Mouse (Mus musculus): Measurements from ENCODE around the gene Sox15. TPM values are rescaled to one million over a fixed set of nuclear protein-coding genes. Genes with fewer than 3 reads are reported as not detected.

Gene Sox15
- polyA plus RNA-seq, 1 experiment from 2014 or later: not detected

GRCm38 (mm10) chr11:69645860-69646259, 9.3 kb upstream of the Sox15 start:
- H3K4me2 ChIP-seq: no peak overlapping the region
- no peaks in the 10 kb centered on the region for H3K27me3 ChIP-seq

GRCm38 (mm10) chr11:69653399-69653798, 1.7 kb upstream of the Sox15 start:
- no peak for ATAC-seq (replicated peaks; ENCODE audit: insufficient number of reproducible peaks, insufficient read depth, low FRiP score, low read depth)
- H3K36me3 ChIP-seq: peaks cover 76% of the 10 kb centered on the region
- no peak overlapping the region for H3K9ac ChIP-seq
- no peak overlapping the region for H3K4me3 ChIP-seq
- H3K4me2 ChIP-seq: no peak overlapping the region
- peaks cover 19% of the 10 kb centered on the region for H3K4me1 ChIP-seq (replicated peaks)
- H3K27me3 ChIP-seq: no peaks in the 10 kb centered on the region
- H3K9me3 ChIP-seq (replicated peaks): no peaks in the 10 kb centered on the region
- no peak overlapping the region for H3K27ac ChIP-seq
- 54% methylated on average over 5 of the region's 5 CpGs for WGBS

More at GRCm38 (mm10) chr11:69645860-69646259, 9.3 kb upstream of the Sox15 start:
- Histone ChIP-seq H3K4me1 (replicated peaks) (no peaks in the 10 kb centered on the region), H3K9ac (no peak overlapping the region), H3K36me3 (peaks cover 92% of the 10 kb centered on the region), H3K27ac (no peak overlapping the region), H3K4me3 (no peak overlapping the region), H3K9me3 (replicated peaks) (no peaks in the 10 kb centered on the region)
- 83% methylated on average over 5 of the region's 5 CpGs for WGBS
- no peak for ATAC-seq (replicated peaks; ENCODE audit: insufficient number of reproducible peaks, insufficient read depth, low FRiP score, low read depth)

- Histone ChIP-seq H3K9me3 (replicated peaks) (no peaks in the 10 kb centered on the region), H3K36me3 (peaks cover 74% of the 10 kb centered on the region), H3K4me1 (replicated peaks) (peaks cover 19% of the 10 kb centered on the region), H3K4me2 (no peak overlapping the region), H3K27me3 (no peaks in the 10 kb centered on the region), H3K27ac (peak overlapping the region; percentile 24; the same call in 1 of the 2 replicates), H3K4me3 (no peak overlapping the region), H3K9ac (no peak overlapping the region)
- ATAC-seq (replicated peaks; ENCODE audit: insufficient number of reproducible peaks, insufficient read depth, low FRiP score, low read depth): no peak
- 50% methylated on average over 9 of the region's 9 CpGs for WGBS
These were observed 354 bp upstream of the Sox15 start for GRCm38 (mm10) chr11:69654760-69655159.

GRCm38 (mm10) chr11:69656065-69656455, 946 bp downstream of the Sox15 start:
- Histone ChIP-seq H3K9me3 (replicated peaks) (no peaks in the 10 kb centered on the region), H3K36me3 (peaks cover 68% of the 10 kb centered on the region), H3K27ac (no peak overlapping the region), H3K4me2 (no peak overlapping the region), H3K27me3 (no peaks in the 10 kb centered on the region), H3K4me3 (no peak overlapping the region), H3K4me1 (replicated peaks) (peaks cover 22% of the 10 kb centered on the region), H3K9ac (no peak overlapping the region; the same call in 1 of the 2 replicates)
- 72% methylated on average over 5 of the region's 5 CpGs for whole genome bisulfite sequencing
- ATAC-seq (replicated peaks; ENCODE audit: insufficient number of reproducible peaks, insufficient read depth, low FRiP score, low read depth): no peak

- Histone ChIP-seq H3K4me2 (no peak overlapping the region), H3K27me3 (no peaks in the 10 kb centered on the region), H3K4me1 (replicated peaks) (peaks cover 29% of the 10 kb centered on the region), H3K4me3 (no peak overlapping the region), H3K36me3 (peaks cover 60% of the 10 kb centered on the region), H3K27ac (no peak overlapping the region), H3K9me3 (replicated peaks) (no peaks in the 10 kb centered on the region), H3K9ac (no peak overlapping the region)
- no peak for ATAC-seq (replicated peaks; ENCODE audit: insufficient number of reproducible peaks, insufficient read depth, low FRiP score, low read depth)
- 72% methylated on average over 10 of the region's 10 CpGs for whole genome bisulfite sequencing
These were observed 1.7 kb downstream of the Sox15 start for GRCm38 (mm10) chr11:69656617-69657461.

- Histone ChIP-seq H3K9me3 (replicated peaks) (no peaks in the 10 kb centered on the region), H3K4me3 (no peak overlapping the region), H3K36me3 (peaks cover 53% of the 10 kb centered on the region), H3K4me1 (replicated peaks) (peaks cover 29% of the 10 kb centered on the region), H3K4me2 (no peak overlapping the region), H3K27ac (no peak overlapping the region), H3K9ac (no peak overlapping the region), H3K27me3 (no peaks in the 10 kb centered on the region)
- 82% methylated on average over 15 of the region's 15 CpGs for WGBS
- ATAC-seq (replicated peaks; ENCODE audit: insufficient number of reproducible peaks, insufficient read depth, low FRiP score, low read depth): no peak
These were observed 2.4 kb downstream of the Sox15 start for GRCm38 (mm10) chr11:69657462-69657881.

GRCm38 (mm10) chr11:69661221-69661881, 6.2 kb downstream of the Sox15 start:
- Histone ChIP-seq H3K4me1 (replicated peaks) (peaks cover 25% of the 10 kb centered on the region), H3K4me2 (peak overlapping the region; percentile 70), H3K9ac (peak overlapping the region; percentile 57), H3K9me3 (replicated peaks) (no peaks in the 10 kb centered on the region), H3K36me3 (peaks cover 61% of the 10 kb centered on the region), H3K27ac (peak overlapping the region; percentile 95), H3K4me3 (peak overlapping the region; percentile 62), H3K27me3 (no peaks in the 10 kb centered on the region)
- no peak for ATAC-seq (replicated peaks; ENCODE audit: insufficient number of reproducible peaks, insufficient read depth, low FRiP score, low read depth)
- 65% methylated on average over 3 of the region's 3 CpGs for WGBS

GRCm38 (mm10) chr11:69662213-69662966, 7.3 kb downstream of the Sox15 start, which contains the start of gene Mpdu1:
Mpdu1 (minus strand) TSS chr11:69662642.
- H3K4me1 ChIP-seq (replicated peaks): peaks cover 20% of the 10 kb centered on the region
- peak within 1 kb of the TSS; percentile 95 for H3K27ac ChIP-seq
- peak; percentile 95 for ATAC-seq (replicated peaks; ENCODE audit: insufficient number of reproducible peaks, insufficient read depth, low FRiP score, low read depth)
- H3K4me2 ChIP-seq: peak within 1 kb of the TSS; percentile 70
- peaks cover 58% of the 10 kb centered on the region for H3K36me3 ChIP-seq
- peak within 1 kb of the TSS; percentile 57 for H3K9ac ChIP-seq
- under 1% methylated on average over 48 of the region's 48 CpGs for WGBS
- peak within 1 kb of the TSS; percentile 62 for H3K4me3 ChIP-seq
- H3K9me3 ChIP-seq (replicated peaks): no peaks in the 10 kb centered on the region
- H3K27me3 ChIP-seq: no peaks in the 10 kb centered on the region

- peak overlapping the region; percentile 95 for H3K27ac ChIP-seq
- peak overlapping the region; percentile 62 for H3K4me3 ChIP-seq
- no peaks in the 10 kb centered on the region for H3K27me3 ChIP-seq
- H3K4me2 ChIP-seq: peak overlapping the region; percentile 70
- WGBS: 62% methylated on average over 13 of the region's 13 CpGs
- peaks cover 59% of the 10 kb centered on the region for H3K36me3 ChIP-seq
- H3K4me1 ChIP-seq (replicated peaks): peaks cover 20% of the 10 kb centered on the region
- no peak for ATAC-seq (replicated peaks; ENCODE audit: insufficient number of reproducible peaks, insufficient read depth, low FRiP score, low read depth)
- H3K9me3 ChIP-seq (replicated peaks): no peaks in the 10 kb centered on the region
- peak overlapping the region; percentile 57 for H3K9ac ChIP-seq
These were observed 8.0 kb downstream of the Sox15 start for GRCm38 (mm10) chr11:69662967-69663671.

- Histone ChIP-seq H3K27ac (peak overlapping the region; percentile 95), H3K4me3 (no peak overlapping the region), H3K4me1 (replicated peaks) (peaks cover 22% of the 10 kb centered on the region), H3K36me3 (peaks cover 60% of the 10 kb centered on the region), H3K27me3 (no peaks in the 10 kb centered on the region), H3K9me3 (replicated peaks) (no peaks in the 10 kb centered on the region), H3K9ac (no peak overlapping the region), H3K4me2 (no peak overlapping the region)
- ATAC-seq (replicated peaks; ENCODE audit: insufficient number of reproducible peaks, insufficient read depth, low FRiP score, low read depth): no peak
- WGBS: 86% methylated on average over 6 of the region's 6 CpGs
These were observed 8.7 kb downstream of the Sox15 start for GRCm38 (mm10) chr11:69663795-69664194.
